Mouse (Mus musculus): ENCODE data around the gene Gnas.

GRCm38 (mm10) chr2:174311613-174312012 lies 27.5 kb downstream of the Gnas start:
- no peak for TF ChIP-seq POLR2A (IDR thresholded peaks at IDR 0.05; ENCODE audit: borderline replicate concordance, control insufficient read depth, low read depth, low read length)
- no peak for TF ChIP-seq CTCF (IDR thresholded peaks at IDR 0.05; ENCODE audit: control insufficient read depth, insufficient read depth, low read length)
